Mouse (Mus musculus): ENCODE measurements around the gene Grin3a. TPM values are rescaled to one million over a fixed set of nuclear protein-coding genes. Genes with fewer than 3 reads are reported as not detected.

Gene Grin3a
- polyA plus RNA-seq, 2 experiments: 0.02 to 0.03 TPM

GRCm38 (mm10) chr4:49844274-49844827, 1.2 kb downstream of the Grin3a start:
- 5% methylated on average over 33 of the region's 33 CpGs for WGBS (ENCODE audit: insufficient replicate concordance)
- TF ChIP-seq CTCF (IDR thresholded peaks at IDR 0.05; ENCODE audit: low read depth) (no peak), EP300 (IDR thresholded peaks at IDR 0.05; ENCODE audit: low read depth) (no peak)
- H3K27ac ChIP-seq: no peak overlapping the region
- no peak overlapping the region for H3K9ac ChIP-seq (replicated peaks)
- no peaks in the 10 kb centered on the region for H3K9me3 ChIP-seq (ENCODE audit: control insufficient read depth, low read length)
- ATAC-seq (ENCODE audit: insufficient read depth): no peak
- H3K4me2 ChIP-seq (ENCODE audit: low read depth): no peak overlapping the region
- peaks cover 25% of the 10 kb centered on the region for H3K27me3 ChIP-seq (ENCODE audit: control insufficient read depth, insufficient read depth, low read length)
- H3K4me1 ChIP-seq (replicated peaks; ENCODE audit: control insufficient read depth in 2 of 2, insufficient read depth in 2 of 2, low read length in 1 of 2): no peaks in the 10 kb centered on the region
- H3K4me3 ChIP-seq (ENCODE audit: insufficient read depth in 1 of 2, low read depth in 2 of 2, low read length in 2 of 2): no peak overlapping the region
- no peaks in the 10 kb centered on the region for H3K36me3 ChIP-seq (replicated peaks; ENCODE audit: control insufficient read depth, insufficient read depth, low read depth)
- DNase-seq (ENCODE audit: low read depth in 3 of 3, low spot score in 3 of 3): no peak

DNA sequence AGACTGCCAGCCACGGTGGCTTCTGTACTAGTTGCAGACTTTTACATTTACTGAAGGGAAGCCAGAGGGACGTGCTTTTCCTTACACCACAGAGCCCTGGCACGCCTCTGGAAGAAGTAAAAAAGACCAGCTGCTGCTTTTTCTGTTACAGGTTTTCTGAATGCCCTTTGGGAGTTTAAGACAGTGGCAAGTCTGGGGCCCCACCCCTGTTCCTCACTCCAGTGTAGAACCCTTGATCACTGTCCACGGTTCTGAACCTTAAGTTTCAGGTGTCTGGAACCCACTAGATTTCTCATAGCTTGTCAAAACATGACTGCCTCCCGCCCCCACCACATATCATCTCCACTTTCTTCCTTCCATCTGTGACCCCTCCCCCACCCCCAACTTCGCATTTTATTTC, 1.8 kb downstream of the Grin3a start:
- Histone ChIP-seq H3K9ac (replicated peaks) (no peak overlapping the region), H3K27me3 (ENCODE audit: control insufficient read depth, insufficient read depth, low read length) (peaks cover 25% of the 10 kb centered on the region), H3K27ac (no peak overlapping the region), H3K36me3 (replicated peaks; ENCODE audit: control insufficient read depth, insufficient read depth, low read depth) (no peaks in the 10 kb centered on the region), H3K4me3 (ENCODE audit: insufficient read depth in 1 of 2, low read depth in 2 of 2, low read length in 2 of 2) (no peak overlapping the region), H3K9me3 (ENCODE audit: control insufficient read depth, low read length) (no peaks in the 10 kb centered on the region), H3K4me1 (replicated peaks; ENCODE audit: control insufficient read depth in 2 of 2, insufficient read depth in 2 of 2, low read length in 1 of 2) (no peaks in the 10 kb centered on the region), H3K4me2 (ENCODE audit: low read depth) (no peak overlapping the region)
- DNase-seq (ENCODE audit: low read depth in 3 of 3, low spot score in 3 of 3) (no peak), ATAC-seq (ENCODE audit: insufficient read depth) (no peak)
- 16% methylated on average over 6 of the region's 6 CpGs for WGBS (ENCODE audit: insufficient replicate concordance)
- TF ChIP-seq EP300 (IDR thresholded peaks at IDR 0.05; ENCODE audit: low read depth): no peak
- TF ChIP-seq CTCF (IDR thresholded peaks at IDR 0.05; ENCODE audit: low read depth): no peak

DNA sequence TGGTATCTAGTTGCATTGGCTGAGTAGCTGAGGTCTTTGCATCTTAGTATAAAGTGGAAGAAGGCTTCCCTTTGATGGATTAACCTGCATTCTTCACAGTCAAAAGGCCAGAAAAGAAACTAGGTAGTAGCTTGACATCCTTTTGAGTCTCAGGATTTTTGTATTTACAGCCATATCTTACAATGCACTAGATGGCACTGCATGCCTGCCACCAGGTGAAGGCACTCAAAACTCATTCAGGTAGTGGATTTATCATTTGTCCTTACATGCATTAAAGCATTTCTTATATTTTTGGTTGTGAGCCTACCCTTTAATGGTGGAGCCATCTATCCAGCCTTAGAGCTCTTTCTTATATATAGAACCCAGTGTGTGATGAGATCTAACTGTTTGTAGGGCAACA, 13.5 kb downstream of the Grin3a start:
- H3K9ac ChIP-seq (replicated peaks): no peak overlapping the region
- DNase-seq (ENCODE audit: low read depth in 3 of 3, low spot score in 3 of 3) (no peak), ATAC-seq (ENCODE audit: insufficient read depth) (no peak)
- H3K9me3 ChIP-seq (ENCODE audit: control insufficient read depth, low read length): no peaks in the 10 kb centered on the region
- no peaks in the 10 kb centered on the region for H3K27me3 ChIP-seq (ENCODE audit: control insufficient read depth, insufficient read depth, low read length)
- H3K36me3 ChIP-seq (replicated peaks; ENCODE audit: control insufficient read depth, insufficient read depth, low read depth): no peaks in the 10 kb centered on the region
- H3K27ac ChIP-seq: no peak overlapping the region
- no peak overlapping the region for H3K4me2 ChIP-seq (ENCODE audit: low read depth)
- TF ChIP-seq EP300 (IDR thresholded peaks at IDR 0.05; ENCODE audit: low read depth) (no peak), CTCF (IDR thresholded peaks at IDR 0.05; ENCODE audit: low read depth) (no peak)
- H3K4me3 ChIP-seq (ENCODE audit: insufficient read depth in 1 of 2, low read depth in 2 of 2, low read length in 2 of 2): no peak overlapping the region
- H3K4me1 ChIP-seq (replicated peaks; ENCODE audit: control insufficient read depth in 2 of 2, insufficient read depth in 2 of 2, low read length in 1 of 2): no peaks in the 10 kb centered on the region

- ATAC-seq (ENCODE audit: insufficient read depth): no peak
- 56% methylated on average over 3 of the region's 3 CpGs for WGBS (ENCODE audit: insufficient replicate concordance)
- no peak overlapping the region for H3K4me3 ChIP-seq (ENCODE audit: insufficient read depth in 1 of 2, low read depth in 2 of 2, low read length in 2 of 2)
- H3K9me3 ChIP-seq (ENCODE audit: control insufficient read depth, low read length): no peaks in the 10 kb centered on the region
- no peak overlapping the region for H3K4me2 ChIP-seq (ENCODE audit: low read depth)
- H3K4me1 ChIP-seq (replicated peaks; ENCODE audit: control insufficient read depth in 2 of 2, insufficient read depth in 2 of 2, low read length in 1 of 2): no peaks in the 10 kb centered on the region
- H3K9ac ChIP-seq (replicated peaks): no peak overlapping the region
- H3K27me3 ChIP-seq (ENCODE audit: control insufficient read depth, insufficient read depth, low read length): no peaks in the 10 kb centered on the region
- H3K36me3 ChIP-seq (replicated peaks; ENCODE audit: control insufficient read depth, insufficient read depth, low read depth): no peaks in the 10 kb centered on the region
- DNase-seq (ENCODE audit: low read depth in 3 of 3, low spot score in 3 of 3): no peak
- TF ChIP-seq CTCF (IDR thresholded peaks at IDR 0.05; ENCODE audit: low read depth): no peak
- no peak for TF ChIP-seq EP300 (IDR thresholded peaks at IDR 0.05; ENCODE audit: low read depth)
- H3K27ac ChIP-seq: no peak overlapping the region
Measured at GRCm38 (mm10) chr4:49813852-49814251, 31.7 kb downstream of the Grin3a start.

DNA sequence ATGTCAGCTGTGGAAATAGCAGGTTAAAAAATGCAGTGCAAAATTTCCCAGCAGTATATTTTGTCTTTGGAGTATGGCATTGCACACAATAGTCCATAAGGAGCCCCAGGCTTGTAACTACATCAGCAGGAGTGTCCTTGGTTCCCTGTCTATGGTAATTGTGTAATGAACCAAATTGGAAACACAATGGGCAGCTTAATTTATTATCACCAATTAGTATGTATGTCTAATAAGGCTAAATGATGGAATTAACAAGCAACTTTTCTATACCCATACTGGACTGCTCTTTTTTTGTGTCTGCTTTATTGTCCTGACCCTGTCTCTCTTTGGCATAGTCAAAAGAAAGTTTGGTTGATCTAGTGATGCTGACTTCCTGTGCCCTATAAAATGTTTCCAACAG, 38.8 kb downstream of the Grin3a start:
- H3K4me3 ChIP-seq (ENCODE audit: insufficient read depth in 1 of 2, low read depth in 2 of 2, low read length in 2 of 2): no peak overlapping the region
- H3K4me1 ChIP-seq (replicated peaks; ENCODE audit: control insufficient read depth in 2 of 2, insufficient read depth in 2 of 2, low read length in 1 of 2): no peaks in the 10 kb centered on the region
- H3K27ac ChIP-seq: no peak overlapping the region
- no peak overlapping the region for H3K9ac ChIP-seq (replicated peaks)
- DNase-seq (ENCODE audit: low read depth in 3 of 3, low spot score in 3 of 3): no peak
- ATAC-seq (ENCODE audit: insufficient read depth): no peak
- H3K27me3 ChIP-seq (ENCODE audit: control insufficient read depth, insufficient read depth, low read length): no peaks in the 10 kb centered on the region
- TF ChIP-seq CTCF (IDR thresholded peaks at IDR 0.05; ENCODE audit: low read depth): no peak
- no peak for TF ChIP-seq EP300 (IDR thresholded peaks at IDR 0.05; ENCODE audit: low read depth)
- no peak overlapping the region for H3K4me2 ChIP-seq (ENCODE audit: low read depth)
- no peaks in the 10 kb centered on the region for H3K9me3 ChIP-seq (ENCODE audit: control insufficient read depth, low read length)
- no peaks in the 10 kb centered on the region for H3K36me3 ChIP-seq (replicated peaks; ENCODE audit: control insufficient read depth, insufficient read depth, low read depth)
